Mouse (Mus musculus) T-helper 17 cell (primary cell): ENCODE measurements around the gene 1700020D05Rik.

Experiments
- in situ Hi-C, 2 experiments: fragments of 300-600 bp; cut with MboI, MseI; formaldehyde crosslinking; loops; 1 replicate in 1 of 2; 2 replicates in 1 of 2; pipeline ENCODE4 v1.15.1; 2025; ENCODE audit warnings: high pct_unique_total_duplicates in 2 of 2

Gene 1700020D05Rik

DNA sequence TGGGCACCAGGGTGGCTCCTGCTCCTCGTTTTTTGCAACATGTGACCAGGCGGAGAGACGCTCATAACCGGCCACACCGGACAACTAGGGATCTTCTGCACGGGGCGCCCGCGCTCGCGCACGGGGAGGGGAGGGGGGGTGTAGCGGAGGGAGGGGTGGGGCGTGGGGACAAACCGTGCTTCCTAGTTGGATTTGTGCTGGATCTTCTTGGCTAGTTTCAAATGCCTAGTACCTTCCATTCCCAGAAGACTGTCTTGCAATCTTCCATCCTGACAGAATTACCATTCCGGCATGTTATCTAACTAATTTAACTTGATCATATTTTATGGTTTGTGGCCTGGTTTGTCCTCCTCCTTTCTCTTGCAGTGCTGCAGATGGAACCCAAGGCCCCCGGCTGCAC lies at the start of gene 1700020D05Rik:
TSS of gene 1700020D05Rik (minus strand) at position 101 of the 400 bp plus-strand sequence.
- in situ Hi-C loops: no loop called here

DNA sequence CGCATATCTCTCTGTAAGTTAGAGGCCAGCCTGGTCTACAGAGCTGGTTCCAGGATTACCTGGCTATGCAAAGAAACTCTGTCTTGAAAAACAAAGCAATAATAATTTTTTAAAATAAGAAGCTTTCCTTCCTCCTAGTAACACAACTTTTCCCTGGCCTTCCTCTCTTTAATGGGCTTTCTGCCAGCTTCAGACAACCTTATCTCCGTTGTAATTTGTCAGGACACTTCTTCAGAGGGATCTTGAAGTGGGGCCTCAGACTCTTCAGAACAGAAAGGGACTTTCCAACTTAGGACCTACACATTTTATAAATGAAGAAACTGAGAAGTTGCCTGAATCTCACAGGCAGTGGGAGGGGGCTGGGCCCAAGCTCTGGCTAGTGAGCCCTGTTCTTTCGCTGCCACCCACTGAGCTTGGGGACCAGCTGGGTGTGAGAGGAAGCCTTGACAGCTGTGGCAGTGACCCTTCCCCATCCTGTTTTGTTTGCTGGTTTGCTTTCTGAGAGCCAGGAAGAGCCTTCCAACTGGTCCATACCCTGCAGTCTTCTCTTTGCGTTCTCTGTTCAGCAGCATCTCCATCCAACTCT lies 44.0 kb upstream of the 1700020D05Rik start:
- in situ Hi-C loops: loop anchor here in 1 of 2 experiments (10.0 kb wide), 1 partner anchor 347 kb away; the partner anchor contains the start of gene Tigd3

DNA sequence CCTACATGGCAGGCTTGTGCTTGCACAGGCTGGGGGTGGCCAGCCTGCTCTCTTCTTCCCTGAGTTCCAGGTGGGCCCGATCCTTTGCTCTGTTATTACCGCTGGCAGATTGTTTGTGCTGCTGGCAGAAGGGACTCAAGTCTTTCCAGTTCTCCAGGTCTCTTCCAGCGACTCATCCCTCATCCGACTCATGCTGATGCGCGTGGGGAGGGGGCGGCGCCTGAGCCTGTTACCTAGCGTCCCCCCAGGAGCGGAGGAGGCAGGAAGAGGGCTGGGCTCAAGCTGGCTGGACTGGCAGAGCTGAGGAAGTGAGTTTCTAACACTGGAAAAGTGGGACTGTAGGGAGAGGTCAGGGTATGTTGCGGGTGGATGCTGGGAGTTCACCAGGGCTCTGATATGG lies 40.4 kb upstream of the 1700020D05Rik start:
- in situ Hi-C loops: loop anchor here in 1 of 2 experiments (10.0 kb wide), 1 partner anchor 351 kb away; the partner anchor contains the start of gene Tigd3

DNA sequence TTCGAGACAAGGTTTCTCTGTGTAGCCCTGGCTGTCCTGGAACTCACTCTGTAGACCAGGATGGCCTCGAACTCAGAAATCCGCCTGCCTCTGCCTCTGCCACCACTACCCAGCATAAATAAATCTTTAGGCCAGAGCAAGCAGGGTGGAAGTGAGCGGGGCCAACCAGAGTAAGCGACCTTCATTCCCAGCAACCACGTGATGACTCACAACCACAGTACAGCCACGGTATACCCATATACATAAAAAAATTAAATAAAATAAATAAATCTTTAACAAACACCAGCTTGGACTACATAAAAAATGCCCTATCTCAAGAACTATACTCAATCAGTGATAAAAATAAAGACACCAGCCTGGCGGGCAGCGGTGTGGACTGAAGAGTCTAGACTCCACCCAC lies 39.8 kb upstream of the 1700020D05Rik start:
- in situ Hi-C loops: loop anchor here in 1 of 2 experiments (10.0 kb wide), 1 partner anchor 351 kb away; the partner anchor contains the start of gene Tigd3

DNA sequence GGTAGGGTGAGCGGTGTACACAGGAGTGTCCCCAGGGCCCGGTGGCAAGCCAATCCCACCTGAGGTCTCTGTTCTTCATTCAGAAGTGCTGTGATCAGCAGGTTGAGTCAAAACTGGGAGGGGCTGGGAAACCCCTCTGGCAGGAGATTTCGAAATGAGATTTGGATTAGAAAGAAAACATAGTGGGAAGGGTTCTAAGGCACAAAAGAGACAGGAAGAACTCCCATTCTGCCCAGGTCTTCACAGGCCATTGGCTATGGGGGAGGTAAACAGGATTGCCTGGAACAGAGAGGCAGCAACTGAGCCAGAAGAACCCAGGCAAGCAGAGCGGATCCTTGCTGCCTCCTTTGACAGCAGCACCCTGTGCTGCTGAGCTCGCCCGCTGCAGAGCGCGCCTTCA lies 35.2 kb upstream of the 1700020D05Rik start:
- in situ Hi-C loops: no loop called here

DNA sequence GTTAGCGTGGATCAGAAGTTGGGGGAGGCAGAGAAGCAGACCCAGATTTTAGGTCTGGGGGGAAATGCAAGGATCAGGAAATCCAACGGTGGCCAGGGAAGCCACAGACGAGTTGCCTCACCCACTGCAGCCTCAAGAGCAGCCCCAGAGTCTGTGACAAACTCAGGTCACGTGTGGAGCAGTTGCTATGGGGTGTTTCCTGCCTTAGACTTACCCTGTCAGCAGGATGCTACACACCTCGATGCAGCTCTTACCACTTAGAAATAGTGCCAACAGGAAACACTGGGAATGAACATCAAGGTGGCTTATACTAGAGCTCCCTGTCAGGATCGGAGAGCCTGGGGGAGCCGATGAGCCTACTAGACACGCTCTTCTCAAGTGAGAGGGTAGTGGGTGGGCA lies 28.9 kb upstream of the 1700020D05Rik start:
- in situ Hi-C loops: loop anchor here (5.0 kb wide), 2 partner anchors 35 to 40 kb away; partner anchors contain the start of gene Ap5b1 (in 1 of the 2)

DNA sequence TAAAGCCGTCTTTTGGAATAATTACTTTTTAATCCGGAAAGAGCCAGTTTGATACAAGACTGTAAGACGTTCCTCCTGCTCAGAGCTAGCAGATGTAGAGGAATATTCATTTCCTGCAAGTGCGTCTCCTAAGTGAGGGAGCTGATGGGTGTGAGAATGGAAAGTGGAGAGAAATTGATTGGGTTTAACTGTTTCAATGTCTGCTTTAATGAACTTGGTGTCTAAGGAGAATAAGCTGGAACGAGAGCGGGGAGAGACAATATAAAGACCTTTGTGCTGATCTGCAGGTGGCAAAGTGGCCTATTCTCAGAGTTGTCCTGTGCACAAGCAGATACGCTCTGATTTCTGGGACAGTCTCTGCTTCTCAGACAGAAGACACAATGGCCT lies 26.5 kb upstream of the 1700020D05Rik start:
- in situ Hi-C loops: loop anchor here (5.0 kb wide), 2 partner anchors 37 to 42 kb away; partner anchors contain the start of gene Ap5b1 (in 1 of the 2)

DNA sequence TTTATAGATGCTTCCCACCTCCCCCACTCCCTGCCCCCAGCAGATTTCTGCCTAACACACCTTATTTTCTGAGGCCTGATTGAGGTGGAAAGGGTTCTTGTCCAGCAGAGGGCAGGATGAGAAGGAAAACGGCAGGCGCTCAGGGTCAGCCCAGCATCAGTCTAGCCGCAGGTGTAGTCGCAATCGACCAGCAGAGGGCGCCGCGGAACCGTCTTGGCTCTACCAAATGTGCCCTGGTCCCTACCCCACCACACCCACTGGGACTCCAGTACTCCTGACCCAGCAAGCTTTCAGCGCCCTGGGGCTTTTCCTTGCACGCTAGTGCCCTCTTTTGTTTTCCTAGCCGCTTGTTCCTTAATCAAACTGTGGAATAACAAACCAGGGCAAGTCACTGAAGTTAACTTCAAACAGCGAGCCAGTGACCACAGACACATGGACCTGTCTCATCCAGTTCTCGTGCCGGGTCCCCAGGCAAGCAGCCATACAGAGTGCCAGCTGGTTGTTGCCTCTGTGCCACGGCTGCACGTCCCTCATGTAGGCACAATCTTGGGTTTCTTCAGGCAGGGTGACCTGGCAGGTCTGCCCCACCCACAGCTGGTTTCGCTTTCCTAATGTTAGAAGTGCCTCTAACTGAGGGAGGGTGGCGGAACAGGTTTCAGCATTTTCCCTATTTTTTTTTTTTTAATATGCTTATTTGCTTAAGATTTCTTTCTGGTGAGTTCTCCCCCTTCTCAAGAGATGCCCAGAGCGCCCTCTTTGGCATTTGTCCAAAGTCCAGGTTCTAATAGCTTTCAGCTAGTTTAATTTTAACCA lies 25.9 kb upstream of the 1700020D05Rik start:
- in situ Hi-C loops: loop anchor here (5.0 kb wide), 2 partner anchors 38 to 43 kb away; partner anchors contain the start of gene Ap5b1 (in 1 of the 2)

DNA sequence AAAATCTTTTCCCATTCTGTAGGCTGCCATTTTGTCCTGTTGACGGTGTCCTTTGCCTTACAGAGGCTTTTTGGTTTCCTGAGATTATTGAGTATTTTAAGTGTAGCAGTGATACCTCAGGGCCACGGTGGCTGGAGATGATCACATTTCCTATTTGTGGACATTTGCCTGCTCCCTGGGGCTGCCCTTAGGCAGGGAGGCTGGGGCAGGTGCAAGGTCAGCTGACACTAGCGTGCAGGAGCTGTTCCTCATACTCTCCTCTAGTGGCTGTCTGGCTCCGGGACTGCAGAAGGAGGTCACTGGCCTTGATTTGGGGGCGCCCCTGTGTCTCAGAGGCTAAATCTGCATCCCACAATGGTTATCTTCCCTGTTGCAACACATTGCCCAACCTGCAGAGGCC lies 21.6 kb upstream of the 1700020D05Rik start:
- in situ Hi-C loops: no loop called here

DNA sequence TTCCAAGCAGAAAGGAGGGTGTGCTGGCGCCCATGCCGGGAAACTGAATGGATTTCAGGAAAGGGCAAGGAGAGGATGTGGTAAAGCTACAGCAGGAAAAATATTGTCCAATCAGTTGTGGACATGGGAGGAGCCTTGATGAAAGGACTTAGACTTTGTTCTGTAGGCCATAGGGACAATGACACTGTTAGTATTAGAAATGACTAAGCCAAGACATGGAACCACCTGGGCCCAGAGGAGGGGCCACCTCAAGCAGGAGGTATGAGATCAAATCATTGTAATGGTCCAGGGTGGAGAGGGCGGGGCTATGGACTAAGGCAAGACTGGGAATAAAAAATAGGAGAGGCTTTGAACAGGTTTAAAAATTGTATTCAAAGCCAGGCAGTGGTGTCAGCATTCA lies 15.1 kb upstream of the 1700020D05Rik start:
- in situ Hi-C loops: no loop called here

DNA sequence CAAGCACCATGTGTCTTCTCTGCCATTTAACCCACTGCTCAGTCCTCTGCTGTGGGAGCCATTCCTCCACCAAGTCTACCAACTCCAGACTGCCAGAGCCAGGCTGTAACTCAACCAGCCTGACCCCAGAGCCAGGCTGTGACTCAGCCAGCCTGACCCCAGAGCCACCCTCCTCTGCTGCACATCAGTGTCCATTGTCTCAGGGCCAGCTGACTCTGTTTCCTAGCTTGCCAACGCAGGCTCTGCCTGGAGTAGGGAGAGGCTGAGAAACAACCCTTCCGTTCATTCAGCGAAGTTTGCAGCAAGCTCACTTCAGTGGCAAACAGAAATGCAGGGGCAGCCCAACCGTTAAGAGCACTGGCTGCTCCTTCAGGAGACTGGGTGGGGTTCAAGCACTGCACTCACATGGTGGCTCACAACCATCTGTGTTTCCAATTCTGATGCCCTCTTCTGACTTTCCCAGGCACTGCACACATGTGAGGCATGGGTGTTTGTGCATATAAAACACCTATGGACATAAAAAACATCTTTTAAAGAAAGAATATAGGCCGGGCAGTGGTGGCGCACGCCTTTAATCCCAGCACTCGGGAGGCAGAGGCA lies 13.4 kb upstream of the 1700020D05Rik start:
- in situ Hi-C loops: no loop called here

DNA sequence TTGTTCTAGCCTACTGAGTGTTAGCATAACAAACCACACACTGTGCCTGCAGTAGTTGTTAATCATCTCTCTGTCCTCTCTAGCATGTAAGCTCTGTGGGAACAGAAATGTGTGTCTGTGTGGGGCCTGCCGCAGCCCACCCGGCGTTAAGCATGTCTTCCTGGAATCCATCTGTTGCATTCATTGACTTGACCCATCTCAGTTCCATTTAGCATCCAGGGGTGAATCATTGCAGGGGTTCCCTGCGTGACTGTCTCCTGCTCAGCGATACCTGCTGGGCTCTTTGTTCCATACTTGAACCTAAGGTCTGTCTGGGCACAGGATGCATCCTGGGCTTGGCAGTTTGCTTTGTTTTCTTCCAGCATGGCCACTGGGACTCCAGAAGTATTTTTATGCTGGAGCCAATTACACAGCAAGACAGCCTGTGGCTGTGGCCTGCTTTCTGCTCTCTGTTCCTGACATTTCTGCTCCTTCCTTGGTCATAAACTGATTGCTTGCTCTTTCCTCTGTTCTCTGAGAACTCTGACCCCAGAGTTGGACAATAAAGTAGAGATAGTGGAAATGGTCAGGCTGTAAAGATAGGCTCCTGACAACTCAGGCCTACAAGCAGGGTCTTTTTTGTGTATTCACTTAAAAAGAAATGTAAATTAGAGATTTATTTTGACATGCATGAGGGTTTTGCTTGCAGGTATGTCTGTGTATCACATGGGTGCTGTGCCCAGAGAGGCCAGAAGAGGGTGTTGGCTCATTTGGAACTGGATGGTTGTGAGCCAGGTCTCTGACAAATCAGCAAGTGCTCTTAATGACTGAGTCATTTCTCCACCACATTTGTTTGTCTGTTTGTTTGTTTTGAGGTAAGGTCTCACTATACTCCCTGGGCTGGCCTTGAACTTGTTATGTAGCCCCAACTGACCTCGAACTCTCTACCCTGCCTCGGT lies 12.5 kb upstream of the 1700020D05Rik start:
- in situ Hi-C loops: no loop called here

DNA sequence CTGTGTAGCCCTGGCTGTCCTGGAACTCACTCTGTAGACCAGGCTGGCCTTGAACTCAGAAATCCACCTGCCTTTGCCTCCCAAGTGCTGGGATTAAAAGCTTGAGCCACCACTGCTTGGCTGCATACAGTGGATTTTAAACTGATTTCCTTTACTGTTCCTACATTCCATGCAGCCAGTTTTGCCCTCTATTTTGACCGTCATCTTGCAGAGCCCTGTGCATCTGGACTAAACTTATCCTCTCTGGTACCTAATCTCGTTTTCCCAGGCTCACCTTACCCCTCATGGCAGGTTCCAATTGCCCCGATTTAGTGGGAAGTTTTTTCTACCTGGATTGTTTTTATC lies 9.4 kb upstream of the 1700020D05Rik start:
- in situ Hi-C loops: no loop called here

DNA sequence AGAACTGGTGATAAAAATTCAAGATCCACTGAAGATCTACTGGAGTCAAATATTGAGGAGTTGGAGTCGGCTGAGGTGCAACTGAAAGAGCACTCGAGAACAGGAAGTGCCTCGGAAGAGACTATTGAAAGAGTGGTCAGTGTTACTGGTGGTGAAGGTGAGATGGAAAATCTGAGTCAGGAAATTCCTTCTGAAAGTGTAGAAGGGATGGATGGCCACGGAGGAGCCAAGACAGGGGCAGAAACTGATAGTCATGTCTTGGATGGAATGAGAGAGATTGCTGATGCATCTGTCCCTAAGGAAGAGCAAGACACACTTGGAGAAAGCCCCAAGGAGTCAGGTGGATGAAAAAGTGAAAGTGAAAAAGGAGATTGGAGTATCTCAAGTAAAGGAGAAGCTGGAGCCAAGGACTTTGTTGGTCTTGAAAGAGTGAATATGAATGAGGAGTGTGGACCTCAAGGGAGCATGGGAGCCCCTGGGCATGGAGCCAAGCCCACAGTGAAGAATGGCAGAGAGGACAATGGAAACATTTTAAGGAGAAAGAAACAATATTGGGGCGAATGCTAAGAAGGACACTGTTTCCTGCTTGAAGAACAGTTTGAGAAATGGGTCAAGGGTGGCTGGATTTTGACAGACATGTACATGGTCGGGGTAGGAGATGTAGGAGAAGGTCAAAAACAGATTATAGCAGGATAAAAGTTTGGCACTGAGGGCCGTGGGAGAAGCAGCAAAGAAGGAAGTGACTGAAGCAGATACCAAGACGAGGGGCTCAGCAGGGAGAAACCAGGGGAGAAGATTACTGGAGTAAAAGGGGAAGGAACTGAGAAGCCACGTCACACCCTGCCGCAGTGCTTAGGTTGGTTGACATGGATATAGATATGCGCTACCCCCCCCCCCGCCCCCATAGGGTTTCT lies 8.8 kb upstream of the 1700020D05Rik start:
- in situ Hi-C loops: no loop called here

DNA sequence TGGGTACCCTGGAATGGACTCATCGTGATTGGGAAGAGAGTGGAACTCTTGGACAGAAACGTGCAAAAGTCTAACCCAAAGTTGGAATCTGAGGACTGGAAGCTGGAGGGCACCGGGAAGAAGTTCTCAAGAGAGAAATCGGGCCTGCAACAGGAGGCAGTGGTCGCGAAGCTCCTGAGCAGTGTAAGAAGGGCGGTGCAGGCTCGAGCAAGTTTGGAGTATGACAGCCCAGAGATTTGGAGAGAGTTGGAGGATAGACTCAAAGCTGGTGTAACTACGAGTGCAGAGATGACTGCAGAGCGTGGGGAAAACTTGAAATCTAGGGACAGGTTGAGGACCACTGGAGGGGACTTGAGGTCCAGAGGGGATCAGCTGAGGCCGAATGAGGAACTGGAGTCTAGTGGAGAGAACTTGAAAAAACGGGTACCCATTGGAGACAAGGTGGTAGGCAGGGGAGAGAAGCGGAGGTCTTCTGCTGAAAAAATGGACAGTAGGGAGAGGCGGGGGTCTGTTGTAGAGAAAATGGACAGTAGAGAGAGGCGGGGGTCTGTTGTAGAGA lies 7.6 kb upstream of the 1700020D05Rik start:
- in situ Hi-C loops: no loop called here

DNA sequence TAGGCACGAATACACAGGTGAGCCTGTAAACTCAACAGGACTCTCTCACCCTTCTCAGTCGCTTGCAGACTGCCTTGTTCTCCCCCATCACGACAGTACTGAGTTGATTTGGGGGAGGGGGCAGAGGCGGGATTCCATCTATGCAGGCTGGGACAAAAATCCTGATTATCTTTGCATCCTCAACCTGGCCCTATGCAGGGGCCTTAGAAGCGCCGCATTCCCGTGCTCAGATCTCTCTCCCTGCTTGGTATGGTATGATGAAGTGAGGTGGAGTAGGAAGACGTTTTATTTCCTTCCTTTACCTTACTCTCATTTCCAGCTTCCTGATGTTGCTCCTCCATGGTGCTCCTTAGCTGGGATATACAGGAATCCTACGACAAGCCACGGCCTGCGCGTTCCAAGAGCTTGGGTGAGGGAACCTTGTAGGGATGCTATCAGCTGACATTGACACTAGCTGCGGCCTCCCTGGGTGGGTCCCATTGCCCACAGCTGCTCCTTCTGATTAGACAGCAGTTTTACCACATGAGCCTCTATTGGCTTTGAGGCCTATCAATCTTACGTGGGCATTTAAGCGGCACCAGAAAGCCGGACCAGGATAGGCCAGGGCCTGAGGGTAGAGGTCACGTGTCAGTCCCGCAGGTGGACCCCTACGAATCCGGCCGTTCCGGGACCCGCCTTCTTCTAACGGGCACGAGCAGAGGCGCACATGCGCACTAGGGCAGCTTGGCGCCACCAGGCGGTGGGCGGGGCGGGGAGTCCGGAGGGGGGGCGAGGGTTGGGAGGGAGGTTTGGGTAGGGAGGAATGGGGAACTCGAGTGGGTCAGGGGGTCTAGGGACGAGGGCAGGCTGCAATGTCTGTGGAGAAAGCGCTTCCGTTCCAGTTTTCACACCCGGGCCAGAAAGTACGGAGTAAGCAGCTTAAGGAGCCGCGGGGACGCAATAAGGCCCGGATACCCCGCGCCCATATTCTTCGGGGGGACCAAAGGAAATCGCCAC lies 6.7 kb upstream of the 1700020D05Rik start, which contains the start of gene Snx32:
TSS of gene Snx32 (minus strand) at position 508 of the 996 bp plus-strand sequence.
- in situ Hi-C loops: no loop called here

DNA sequence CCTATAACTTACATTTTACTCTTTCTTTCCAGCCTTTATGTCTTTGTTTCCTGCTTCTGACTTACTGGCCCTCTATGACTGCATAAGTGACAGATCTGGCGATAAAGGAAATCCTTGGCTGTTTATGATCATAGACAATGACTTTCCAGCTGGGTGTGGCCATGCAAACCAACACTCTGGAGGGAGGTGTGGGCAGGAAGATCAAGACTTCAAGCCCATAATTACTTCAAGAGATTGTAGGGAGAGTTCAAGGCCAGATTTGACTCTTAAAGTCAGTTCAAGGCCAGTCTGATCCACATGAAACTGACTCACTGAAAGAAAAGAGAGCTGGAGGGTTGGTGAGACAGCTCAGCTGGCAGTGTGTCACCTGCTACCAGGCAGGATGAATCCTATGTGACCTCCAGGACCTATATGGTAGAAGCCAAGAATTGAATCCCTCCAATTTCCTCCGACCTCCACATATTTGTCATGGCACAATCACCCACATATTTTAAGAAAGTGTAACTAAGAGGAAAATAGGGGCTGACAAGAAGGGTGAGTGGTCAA lies 3.2 kb downstream of the 1700020D05Rik start:
- in situ Hi-C loops: no loop called here

DNA sequence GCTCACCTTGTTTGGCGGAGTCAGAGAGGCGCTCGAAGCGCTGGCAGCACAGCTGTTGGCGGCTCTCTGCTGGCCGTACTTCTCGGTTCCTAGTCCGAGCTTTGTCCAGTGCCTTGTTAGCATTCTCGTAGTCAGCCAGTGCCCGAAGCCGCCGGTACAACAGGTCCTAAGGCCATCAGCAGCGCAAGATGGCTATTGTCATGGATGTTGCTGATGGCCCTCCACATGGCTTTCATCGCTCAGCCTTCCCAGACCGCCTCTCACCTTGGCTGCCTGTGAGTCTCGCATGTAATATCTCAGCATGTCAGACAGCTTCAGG lies 7.6 kb downstream of the 1700020D05Rik start:
- in situ Hi-C loops: loop anchor here in 1 of 2 experiments (10.0 kb wide), 1 partner anchor 1699 kb away; no protein-coding TSS in a partner anchor
